Mouse (Mus musculus) lung, adult 2 months (tissue): ENCODE measurements around the gene Plxnc1.

Experiments used
- CTCF ChIP-seq: fragments of 200-500 bp; IDR thresholded peaks from 2 replicates; pipeline ENCODE4 v1.5.1; 2011; ENCODE audit warnings: mild to moderate bottlenecking, low read length, control low read depth; ENCODE audit not compliant: insufficient read depth
- POLR2A ChIP-seq: fragments of 200-500 bp; IDR thresholded peaks from 2 replicates; pipeline ENCODE4 v1.6.1; 2011; ENCODE audit warnings: low read depth, mild to moderate bottlenecking, control low read depth, low read length, borderline replicate concordance; ENCODE audit errors: extremely low read depth

GRCm38 (mm10) chr10:94896311-94896710 lies 48.3 kb downstream of the Plxnc1 start:
- TF ChIP-seq CTCF (no peak), POLR2A (no peak)
